Mouse (Mus musculus): ENCODE results near the gene Zbtb39.
"Not testable (repeated sequence)": the region's sequence is repeated elsewhere in the genome, so short reads cannot be mapped to it uniquely, and the experiment has no call there.

Gene Zbtb39

GRCm38 (mm10) chr10:127737552-127737951, 1.8 kb upstream of the Zbtb39 start:
- no peak for DNase-seq (ENCODE audit: low spot score in 2 of 2)

GRCm38 (mm10) chr10:127738151-127738882, 1.0 kb upstream of the Zbtb39 start:
- DNase-seq (ENCODE audit: low spot score in 2 of 2): no peak

GRCm38 (mm10) chr10:127739661-127740161, 373 bp downstream of the Zbtb39 start:
- DNase-seq (ENCODE audit: low spot score in 2 of 2): peak in 1 of 2 experiments; percentile 35

- DNase-seq (ENCODE audit: low spot score in 2 of 2): no peak
Measured at GRCm38 (mm10) chr10:127744661-127745060, 5.3 kb downstream of the Zbtb39 start.

- DNase-seq (ENCODE audit: low spot score in 2 of 2): no peak
Measured at GRCm38 (mm10) chr10:127745886-127746285, 6.5 kb downstream of the Zbtb39 start.

- no peak for DNase-seq (ENCODE audit: low spot score in 2 of 2)
Measured at GRCm38 (mm10) chr10:127747254-127747653, 7.9 kb downstream of the Zbtb39 start.

- no peak for DNase-seq (ENCODE audit: low spot score in 2 of 2)
Measured at GRCm38 (mm10) chr10:127748847-127749612, 9.7 kb downstream of the Zbtb39 start.

- no peak for DNase-seq (ENCODE audit: low spot score in 2 of 2)
Measured at GRCm38 (mm10) chr10:127750136-127750777, 10.9 kb downstream of the Zbtb39 start.

- DNase-seq (ENCODE audit: low spot score in 2 of 2): no peak
Measured at GRCm38 (mm10) chr10:127751548-127751947, 12.2 kb downstream of the Zbtb39 start, which contains the start of gene Gpr182. Gene Gpr182 (minus strand): TSS chr10:127751732.

- DNase-seq (ENCODE audit: low spot score in 2 of 2): no peak
Measured at GRCm38 (mm10) chr10:127754566-127755166, 15.3 kb downstream of the Zbtb39 start.

GRCm38 (mm10) chr10:127755246-127755645, 15.9 kb downstream of the Zbtb39 start:
- no peak for DNase-seq (ENCODE audit: low spot score in 2 of 2)

- no peak for DNase-seq (ENCODE audit: low spot score in 2 of 2)
Measured at GRCm38 (mm10) chr10:127755770-127756468, 16.6 kb downstream of the Zbtb39 start.

GRCm38 (mm10) chr10:127759181-127760110, 20.1 kb downstream of the Zbtb39 start, which contains the start of the genes Rdh1 and Rdh16f1:
Gene Rdh1 (plus strand): TSS chr10:127759721.
Gene Rdh16f1 (plus strand): TSS chr10:127759787.
- DNase-seq (ENCODE audit: low spot score in 2 of 2): no peak

GRCm38 (mm10) chr10:127762926-127763325, 23.6 kb downstream of the Zbtb39 start:
- DNase-seq (ENCODE audit: low spot score in 2 of 2): not testable (repeated sequence)

GRCm38 (mm10) chr10:127763914-127764680, 24.8 kb downstream of the Zbtb39 start:
- no peak for DNase-seq (ENCODE audit: low spot score in 2 of 2)

GRCm38 (mm10) chr10:127766564-127766963, 27.2 kb downstream of the Zbtb39 start:
- no peak for DNase-seq (ENCODE audit: low spot score in 2 of 2)

GRCm38 (mm10) chr10:127776011-127776410, 36.7 kb downstream of the Zbtb39 start, which contains the start of gene Rdh9:
Gene Rdh9 (plus strand): TSS chr10:127776386.
- no peak for DNase-seq (ENCODE audit: low spot score in 2 of 2)

GRCm38 (mm10) chr10:127782321-127782720, 43.0 kb downstream of the Zbtb39 start:
- not testable (repeated sequence) for DNase-seq (ENCODE audit: low spot score in 2 of 2)

- not testable (repeated sequence) for DNase-seq (ENCODE audit: low spot score in 2 of 2)
Measured at GRCm38 (mm10) chr10:127785411-127785810, 46.1 kb downstream of the Zbtb39 start.
